Mouse (Mus musculus) spleen, postnatal 10 days (tissue): ENCODE results near the gene Usp39.

Source experiments
- DNase-seq, 2 experiments: peaks; one replicate each; pipeline ENCODE4 v3.0.0; 2021 to 2022; ENCODE audit warnings: low spot score in 2 of 2

Usp39 gene

GRCm38 (mm10) chr6:72371571-72371970 lies 26.6 kb upstream of the Usp39 start:
- DNase-seq = no peak

GRCm38 (mm10) chr6:72371147-72371546 lies 26.2 kb upstream of the Usp39 start:
- no peak for DNase-seq

GRCm38 (mm10) chr6:72370091-72370490 lies 25.1 kb upstream of the Usp39 start:
- no peak for DNase-seq

GRCm38 (mm10) chr6:72369557-72369956 lies 24.6 kb upstream of the Usp39 start:
- DNase-seq = no peak

GRCm38 (mm10) chr6:72367460-72367974 lies 22.5 kb upstream of the Usp39 start:
- no peak for DNase-seq

- DNase-seq = no peak
Observed at GRCm38 (mm10) chr6:72366844-72367443, 22.0 kb upstream of the Usp39 start, which contains the start of gene Rnf181. TSS of gene Rnf181 (minus strand) at chr6:72366956.

- DNase-seq = no peak
Observed at GRCm38 (mm10) chr6:72366304-72366703, 21.3 kb upstream of the Usp39 start.

- no peak for DNase-seq
Observed at GRCm38 (mm10) chr6:72364985-72365384, 20.0 kb upstream of the Usp39 start.

GRCm38 (mm10) chr6:72364009-72364408 lies 19.0 kb upstream of the Usp39 start:
- no peak for DNase-seq

GRCm38 (mm10) chr6:72362132-72363028 lies 17.4 kb upstream of the Usp39 start:
- DNase-seq = peak; percentile 95

GRCm38 (mm10) chr6:72361121-72361551 lies 16.2 kb upstream of the Usp39 start:
- no peak for DNase-seq

- DNase-seq = no peak
Observed at GRCm38 (mm10) chr6:72360599-72360935, 15.6 kb upstream of the Usp39 start.

GRCm38 (mm10) chr6:72359891-72360598 lies 15.1 kb upstream of the Usp39 start:
- no peak for DNase-seq

GRCm38 (mm10) chr6:72359343-72359742 lies 14.4 kb upstream of the Usp39 start:
- no peak for DNase-seq

GRCm38 (mm10) chr6:72358086-72358764 lies 13.2 kb upstream of the Usp39 start:
- no peak for DNase-seq

GRCm38 (mm10) chr6:72357164-72358079 lies 12.4 kb upstream of the Usp39 start:
- DNase-seq = no peak

GRCm38 (mm10) chr6:72356001-72356532 lies 11.1 kb upstream of the Usp39 start:
- DNase-seq = no peak

GRCm38 (mm10) chr6:72355066-72355911 lies 10.3 kb upstream of the Usp39 start, which contains the start of gene Tmem150a:
TSS of gene Tmem150a (plus strand) at chr6:72355447.
- DNase-seq = peak; percentile 50 to 76

GRCm38 (mm10) chr6:72354025-72354424 lies 9.0 kb upstream of the Usp39 start:
- no peak for DNase-seq
